Mouse (Mus musculus) bone marrow macrophage, adult 2 months (primary cell): ENCODE results near the gene Lgr4. TPM values are rescaled to one million over a fixed set of nuclear protein-coding genes. Genes with fewer than 3 reads are reported as not detected.
A peak's percentile ranks its signal among the peaks of the same experiment; 100 is the strongest.

ENCODE experiments used
- H3K27ac ChIP-seq: 2 replicates; pipeline ENCODE4 v1.5.1; 2012; ENCODE audit warnings: low read depth, low read length; ENCODE audit not compliant: insufficient read depth
- H3K4me1 ChIP-seq: 2 replicates; pipeline ENCODE4 v1.6.1; 2012; ENCODE audit warnings: low read length; ENCODE audit not compliant: control insufficient read depth, insufficient read depth
- H3K4me3 ChIP-seq: 2 replicates; pipeline ENCODE4 v1.5.1; 2012; ENCODE audit warnings: mild to moderate bottlenecking, low read length, moderate library complexity; ENCODE audit not compliant: insufficient read depth
- CTCF ChIP-seq: IDR thresholded peaks from 2 replicates; pipeline ENCODE4 v1.5.1; 2012; ENCODE audit warnings: low read depth, mild to moderate bottlenecking, low read length, moderate library complexity
- POLR2A ChIP-seq: IDR thresholded peaks from 2 replicates; pipeline ENCODE4 v1.6.1; 2012; ENCODE audit warnings: mild to moderate bottlenecking, low read depth, low read length, borderline replicate concordance
- polyA plus RNA-seq: library from polyadenylated mRNA; stranded (reverse); fragments of >200 nt; gene quantifications from 2 replicates; pipeline ENCODE4 v1.2.4, GENCODE M21; 2012; ENCODE audit not compliant: missing spikeins, insufficient read depth, insufficient read length

Lgr4 gene
- polyA plus RNA-seq, 1 experiment, result 0.43 TPM

DNA sequence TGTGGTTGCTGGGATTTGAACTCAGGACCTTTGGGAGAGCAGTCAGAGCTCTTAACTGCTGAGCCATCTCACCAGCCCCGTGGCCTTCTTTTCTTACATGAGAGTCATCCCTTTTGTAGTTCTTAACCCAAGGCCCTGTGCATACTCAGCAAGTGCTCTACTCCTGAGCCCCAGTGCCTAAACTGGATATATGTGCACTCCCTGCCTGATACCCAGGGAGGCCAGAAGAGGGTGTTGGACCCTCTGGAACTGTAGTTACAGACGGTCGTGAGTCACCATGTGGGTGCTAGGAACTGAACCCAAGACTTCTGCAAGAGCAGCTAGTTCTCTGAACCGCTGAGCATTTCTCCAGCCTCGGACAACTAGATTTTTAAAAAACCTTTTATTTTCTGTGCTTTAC, 12.9 kb downstream of the Lgr4 start:
- Histone ChIP-seq H3K27ac (no peak overlapping the region), H3K4me1 (peaks cover 6% of the 10 kb centered on the region), H3K4me3 (no peak overlapping the region)
- TF ChIP-seq CTCF (no peak), POLR2A (no peak)

DNA sequence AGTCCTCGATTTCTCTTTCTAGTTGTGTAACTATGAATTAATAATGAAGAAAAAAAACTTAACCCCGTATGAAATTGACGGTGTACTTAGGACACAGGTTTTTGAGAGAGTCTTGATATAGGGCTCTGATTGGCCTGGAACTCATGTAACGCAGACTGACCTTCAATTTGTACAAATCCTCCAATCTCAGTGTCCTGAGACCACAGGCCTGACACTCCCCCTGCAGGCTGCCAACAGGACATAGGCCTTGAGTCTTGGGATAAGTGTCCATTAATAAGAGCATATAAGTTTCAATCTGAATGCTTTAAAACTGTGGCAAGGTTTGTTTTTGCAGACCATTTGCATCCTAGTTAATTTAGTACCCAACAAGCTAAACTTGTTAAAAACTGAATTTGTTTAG, 13.3 kb downstream of the Lgr4 start:
- Histone ChIP-seq H3K4me3 (no peak overlapping the region), H3K27ac (no peak overlapping the region), H3K4me1 (peaks cover 6% of the 10 kb centered on the region)
- TF ChIP-seq CTCF, result no peak
- no peak for TF ChIP-seq POLR2A

DNA sequence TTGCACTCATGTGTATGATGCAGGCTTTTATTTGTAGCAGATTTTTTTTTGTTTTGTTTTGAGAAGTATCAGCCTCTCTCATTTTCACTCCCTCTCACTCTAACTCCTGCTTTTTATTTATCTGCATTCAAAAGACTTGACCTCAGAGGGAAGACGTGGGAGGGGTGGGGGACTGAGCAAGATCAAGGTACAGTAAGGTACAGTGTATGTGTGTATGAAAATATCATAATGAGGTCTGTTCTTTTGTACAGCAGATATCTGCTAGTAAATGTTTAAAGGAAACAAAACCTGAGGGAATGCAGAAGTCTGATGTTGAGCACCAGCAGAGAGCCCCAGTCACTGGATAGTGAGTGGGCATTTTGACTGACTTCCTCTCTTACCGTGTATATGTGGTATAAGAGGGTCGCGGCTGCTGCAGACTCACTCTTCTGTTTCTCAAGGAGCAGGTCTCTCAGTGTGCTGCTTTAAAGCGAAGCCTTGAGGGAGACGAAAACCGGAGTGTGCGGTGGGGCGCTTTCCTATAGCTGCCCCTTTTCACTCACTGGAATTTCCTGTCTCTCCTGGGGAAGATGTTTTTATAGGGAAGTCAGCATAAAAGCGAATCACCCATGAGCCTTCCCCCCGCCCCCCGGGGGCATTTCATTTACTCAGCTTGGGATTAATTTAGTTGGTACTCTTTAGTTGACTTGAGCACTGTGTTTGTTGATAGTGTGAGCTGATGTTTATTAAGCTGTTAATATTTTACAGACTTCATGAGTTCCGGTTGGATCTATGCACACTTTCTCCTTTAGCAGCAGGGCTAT, 14.7 kb downstream of the Lgr4 start:
- Histone ChIP-seq H3K4me3 (0 out of 2 replicates have a peak overlapping the region, but pooled peaks have one; percentile 21), H3K4me1 (peaks cover 6% of the 10 kb centered on the region), H3K27ac (no peak overlapping the region)
- TF ChIP-seq CTCF (no peak), POLR2A (no peak)

DNA sequence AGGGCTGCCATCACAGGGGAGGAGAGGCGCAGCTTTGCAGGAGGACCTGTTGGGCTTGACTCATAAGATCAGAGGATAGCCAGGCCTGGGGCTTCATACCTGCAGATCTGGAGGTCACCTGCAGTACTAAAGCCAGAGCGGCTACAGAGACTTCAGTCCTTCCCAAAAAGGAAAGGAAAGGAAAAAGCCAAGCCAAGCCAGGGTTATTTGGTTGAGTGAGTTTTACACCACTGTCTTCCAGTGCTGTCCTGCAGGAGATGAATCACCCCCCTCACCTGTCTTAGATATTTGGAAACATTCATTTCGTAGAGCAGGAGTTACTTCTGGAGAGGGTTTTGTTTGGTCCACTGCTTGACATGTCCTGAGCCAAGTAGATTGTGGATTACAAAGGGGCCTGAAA, 15.7 kb downstream of the Lgr4 start:
- Histone ChIP-seq H3K27ac (no peak overlapping the region), H3K4me1 (peaks cover 6% of the 10 kb centered on the region), H3K4me3 (no peak overlapping the region)
- no peak for TF ChIP-seq CTCF
- no peak for TF ChIP-seq POLR2A

DNA sequence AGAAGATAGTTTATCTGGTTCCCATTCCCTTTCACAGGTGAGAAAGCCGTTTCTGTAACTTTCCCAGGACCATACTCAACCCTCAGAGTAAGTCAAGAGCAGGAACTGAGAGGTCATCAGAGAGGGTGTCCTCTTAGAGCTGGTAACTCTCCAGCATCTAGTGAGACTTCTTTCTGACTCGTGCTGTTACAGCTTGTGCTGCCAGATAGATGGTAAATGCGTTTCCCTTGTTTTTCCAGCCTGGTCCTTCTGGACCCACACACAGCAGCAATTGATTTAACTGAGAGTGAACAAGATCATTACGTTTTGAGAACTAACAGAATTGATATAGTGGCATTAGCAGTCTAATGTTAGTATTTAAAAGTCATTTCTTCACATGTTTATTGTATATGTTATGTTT, 16.6 kb downstream of the Lgr4 start:
- no peak overlapping the region for H3K27ac ChIP-seq
- H3K4me3 ChIP-seq, result no peak overlapping the region
- H3K4me1 ChIP-seq, result peaks cover 6% of the 10 kb centered on the region
- no peak for TF ChIP-seq POLR2A
- no peak for TF ChIP-seq CTCF

DNA sequence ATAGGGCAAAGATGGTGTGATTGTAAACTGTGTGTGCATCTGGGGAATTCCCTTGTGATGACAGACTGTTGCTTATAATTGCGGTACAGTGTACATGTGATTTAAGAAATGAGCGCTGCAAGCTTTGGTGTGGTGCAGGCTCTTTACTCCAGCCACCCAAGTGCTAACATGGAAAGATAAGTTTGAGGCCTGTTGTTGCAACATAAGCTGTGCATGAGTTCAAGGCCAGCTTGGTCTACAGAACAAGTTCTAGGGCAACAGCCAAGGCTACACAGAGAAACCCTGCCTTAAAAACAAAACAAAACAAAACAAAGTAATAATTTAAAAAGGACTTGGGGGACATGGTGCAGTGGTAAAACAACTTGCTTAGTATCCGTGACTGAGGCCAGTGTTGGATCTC, 17.7 kb downstream of the Lgr4 start:
- TF ChIP-seq POLR2A, result no peak
- TF ChIP-seq CTCF, result no peak
- peaks cover 6% of the 10 kb centered on the region for H3K4me1 ChIP-seq
- H3K27ac ChIP-seq, result no peak overlapping the region
- no peak overlapping the region for H3K4me3 ChIP-seq

DNA sequence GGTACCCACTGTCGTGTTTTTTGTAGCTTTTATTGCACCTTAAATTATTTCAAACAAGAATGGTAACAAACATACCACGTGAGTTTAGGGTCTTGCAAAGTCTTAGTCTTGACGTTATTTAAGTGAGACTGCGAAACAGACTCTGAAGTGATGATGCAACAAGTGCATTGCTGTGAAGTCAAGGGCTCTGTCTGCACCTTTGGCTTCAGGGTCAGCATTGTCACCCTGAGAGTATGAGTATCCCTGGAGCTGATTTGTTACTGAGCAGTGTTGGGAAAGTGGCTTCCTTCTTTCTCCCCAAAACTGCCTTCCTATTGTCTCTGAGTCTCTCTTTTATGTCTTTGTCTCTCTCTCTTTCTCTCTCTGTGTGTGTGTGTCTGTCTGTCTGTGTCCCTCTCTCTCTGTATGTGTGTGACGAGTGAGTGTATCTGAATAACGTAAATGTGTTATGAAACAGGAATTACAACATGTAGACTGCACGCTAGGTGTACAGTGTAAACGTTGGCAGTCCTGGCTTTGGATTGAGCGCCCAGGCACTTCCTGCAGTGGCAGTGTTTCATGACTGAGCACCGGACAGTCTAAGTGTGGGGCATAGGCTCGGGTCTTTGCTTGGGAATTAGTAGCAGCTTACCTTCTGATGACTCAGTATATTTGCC, 18.4 kb downstream of the Lgr4 start:
- TF ChIP-seq CTCF (no peak), POLR2A (no peak)
- Histone ChIP-seq H3K4me1 (peaks cover 6% of the 10 kb centered on the region), H3K4me3 (no peak overlapping the region), H3K27ac (no peak overlapping the region)

DNA sequence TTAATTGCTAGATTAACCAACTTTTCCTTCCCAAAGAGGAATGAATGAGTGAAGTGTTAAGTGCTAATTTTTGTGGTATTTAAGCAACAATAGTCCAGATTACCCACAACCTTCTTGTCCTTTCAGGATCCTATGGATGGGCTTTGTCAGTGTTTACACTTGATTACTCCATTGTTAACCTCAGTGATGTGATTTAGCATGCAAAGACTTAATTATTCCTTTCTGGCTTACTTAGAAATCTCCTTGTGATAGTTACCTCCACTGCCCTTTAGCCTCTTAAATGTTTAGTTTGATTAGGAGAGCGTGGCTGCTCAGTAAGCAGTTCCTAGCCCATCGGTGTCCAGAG, 18.9 kb downstream of the Lgr4 start:
- Histone ChIP-seq H3K27ac (no peak overlapping the region), H3K4me1 (peaks cover 6% of the 10 kb centered on the region), H3K4me3 (no peak overlapping the region)
- no peak for TF ChIP-seq CTCF
- TF ChIP-seq POLR2A, result no peak

DNA sequence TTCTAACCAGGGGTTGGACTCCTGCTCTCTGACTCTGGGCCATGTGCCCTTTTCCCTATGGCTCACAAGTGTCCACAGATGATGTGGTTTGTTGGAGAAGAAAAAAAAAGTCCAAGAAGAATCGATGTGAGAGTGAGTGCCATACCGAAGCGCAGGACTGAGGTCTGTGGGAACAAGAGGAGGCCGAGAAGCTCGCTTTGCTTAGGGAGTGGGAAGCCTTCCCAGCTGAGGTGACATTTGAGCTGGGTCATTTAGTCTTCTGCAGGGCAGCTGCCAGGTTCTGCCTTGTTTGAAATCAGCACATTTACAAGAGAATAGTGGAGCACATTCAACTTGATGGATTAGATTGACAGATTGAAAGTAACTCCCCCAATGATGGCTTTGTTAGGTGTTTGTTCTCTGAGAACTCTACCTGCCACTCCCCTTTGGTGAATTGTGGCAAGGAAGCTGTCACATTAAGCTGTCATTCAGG, 24.6 kb downstream of the Lgr4 start:
- no peaks in the 10 kb centered on the region for H3K4me1 ChIP-seq
- TF ChIP-seq CTCF (no peak), POLR2A (no peak)
- no peak overlapping the region for H3K27ac ChIP-seq
- H3K4me3 ChIP-seq, result no peak overlapping the region

DNA sequence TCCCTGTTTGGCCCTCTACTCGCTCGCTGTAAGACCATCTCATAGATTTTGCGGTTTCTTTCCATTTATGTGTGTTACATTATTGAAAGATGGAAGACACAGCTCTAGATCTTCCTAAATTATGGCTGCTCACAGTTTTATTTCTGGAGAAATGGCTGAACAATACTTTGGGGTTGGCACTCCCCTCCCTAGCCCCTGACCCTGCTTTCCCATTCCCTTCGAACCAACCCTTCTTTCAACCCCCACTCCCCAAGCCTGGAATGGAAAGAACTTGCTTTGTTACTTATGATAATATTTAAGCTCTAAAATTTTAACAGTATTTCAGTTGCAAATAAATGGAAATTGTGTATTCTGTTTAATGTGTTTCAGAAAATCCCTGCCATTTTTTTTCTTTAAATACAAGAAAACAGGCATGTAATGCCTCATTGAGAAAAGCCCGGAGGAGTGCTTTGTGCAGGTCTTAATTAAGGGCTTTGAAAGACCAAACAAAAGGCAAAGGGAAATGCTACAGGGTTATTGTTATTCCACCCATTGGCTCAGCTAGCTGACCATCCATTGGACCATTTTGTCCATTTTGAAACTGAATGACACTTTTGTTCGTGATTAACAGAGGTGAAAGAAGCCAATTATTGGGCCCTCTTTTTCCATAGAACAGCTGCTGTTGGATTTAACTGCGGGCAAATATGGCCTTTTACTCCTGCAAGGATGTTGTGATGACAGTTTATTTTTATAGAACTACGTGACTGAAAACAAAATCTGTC, 25.5 kb downstream of the Lgr4 start:
- Histone ChIP-seq H3K27ac (no peak overlapping the region), H3K4me3 (no peak overlapping the region), H3K4me1 (no peaks in the 10 kb centered on the region)
- no peak for TF ChIP-seq CTCF
